Mouse (Mus musculus): ENCODE results near the gene Fam186b.
A peak's percentile ranks its signal among the peaks of the same experiment; 100 is the strongest.
"Not testable (repeated sequence)": the region's sequence is repeated elsewhere in the genome, so short reads cannot be mapped to it uniquely, and the experiment has no call there.

Gene Fam186b

DNA sequence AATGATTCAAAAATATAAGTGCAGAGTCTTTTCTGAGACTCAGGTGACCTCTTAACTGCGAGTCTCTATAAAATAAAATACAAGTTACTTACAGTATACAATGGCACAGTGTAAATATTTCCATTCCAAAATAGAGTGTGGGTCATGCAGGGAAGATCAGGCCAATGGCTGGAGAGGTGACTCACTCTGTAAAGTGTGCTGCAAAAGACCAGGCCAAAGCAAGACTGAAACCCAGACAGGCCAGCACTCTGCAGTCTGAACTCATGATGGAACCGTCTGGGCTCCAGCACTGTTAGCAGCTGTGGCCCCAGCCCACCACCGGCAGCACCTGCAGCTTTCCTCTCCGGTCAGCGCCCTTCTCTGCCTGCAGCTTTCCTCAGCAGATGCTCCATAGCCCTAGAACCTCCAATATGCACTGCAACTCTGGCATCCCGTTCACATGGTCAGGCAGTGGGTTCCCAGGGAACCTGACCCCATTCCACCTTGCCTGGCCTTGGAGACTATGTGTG, 40.4 kb downstream of the Fam186b start:
- no peak for DNase-seq

DNA sequence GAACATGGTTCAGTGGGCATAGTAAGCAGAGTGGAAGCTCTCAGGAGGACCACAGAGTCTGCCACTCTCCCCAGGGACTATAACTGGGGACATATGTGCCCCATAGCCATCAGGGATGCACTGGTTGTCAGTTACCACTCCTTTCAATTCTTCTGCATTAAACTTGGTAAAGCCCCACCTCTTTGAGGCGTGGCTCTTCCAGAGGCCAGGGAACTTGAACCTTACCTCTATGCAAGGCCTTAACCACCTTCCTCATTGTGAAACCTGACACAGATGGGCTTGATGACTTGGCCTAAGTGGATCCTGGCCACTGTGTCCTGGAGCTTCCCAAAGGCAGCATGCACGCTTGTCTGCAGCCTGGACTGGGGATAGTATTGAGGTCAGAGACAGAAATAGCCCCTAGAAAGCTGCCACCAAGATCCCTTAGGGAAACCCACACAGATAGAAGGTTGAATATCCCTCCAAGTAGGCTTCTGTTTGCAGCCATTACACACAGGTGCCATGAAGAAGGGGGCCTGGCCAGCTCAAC, 41.1 kb downstream of the Fam186b start:
- no peak for DNase-seq

DNA sequence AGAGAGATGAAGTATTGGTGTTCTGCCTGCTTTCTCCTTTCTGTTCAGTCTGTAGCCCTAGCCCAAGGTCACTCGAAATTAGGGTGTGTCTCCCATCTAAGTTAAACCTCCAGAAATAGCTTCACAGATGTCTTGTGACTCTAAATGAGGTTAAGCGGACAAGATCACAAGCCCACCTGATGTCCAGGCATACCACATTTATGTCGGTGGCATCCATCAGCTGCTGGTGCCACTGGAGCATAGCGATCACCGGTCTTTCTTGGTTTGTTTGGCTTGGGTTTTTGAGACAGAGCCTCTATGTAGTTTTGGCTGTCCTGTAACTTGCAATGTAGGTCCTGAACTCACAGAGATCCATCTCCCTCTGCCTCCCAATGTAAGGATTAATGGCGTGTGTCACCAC, 41.9 kb downstream of the Fam186b start:
- no peak for DNase-seq

DNA sequence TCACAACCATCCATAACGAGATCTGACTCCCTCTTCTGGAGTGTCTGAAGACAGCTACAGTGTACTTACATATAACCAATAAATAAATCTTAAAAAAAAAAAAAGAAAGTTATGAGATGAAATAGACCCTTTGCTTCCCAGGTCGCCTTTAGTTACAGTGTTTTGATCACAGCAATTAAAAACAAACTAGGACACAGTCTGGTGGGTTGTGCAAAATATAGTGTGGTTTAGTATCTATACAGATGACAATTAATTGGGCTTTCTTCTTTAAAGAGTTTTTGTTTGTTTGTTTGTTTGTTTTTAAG, 42.6 kb downstream of the Fam186b start:
- DNase-seq: not testable (repeated sequence)

DNA sequence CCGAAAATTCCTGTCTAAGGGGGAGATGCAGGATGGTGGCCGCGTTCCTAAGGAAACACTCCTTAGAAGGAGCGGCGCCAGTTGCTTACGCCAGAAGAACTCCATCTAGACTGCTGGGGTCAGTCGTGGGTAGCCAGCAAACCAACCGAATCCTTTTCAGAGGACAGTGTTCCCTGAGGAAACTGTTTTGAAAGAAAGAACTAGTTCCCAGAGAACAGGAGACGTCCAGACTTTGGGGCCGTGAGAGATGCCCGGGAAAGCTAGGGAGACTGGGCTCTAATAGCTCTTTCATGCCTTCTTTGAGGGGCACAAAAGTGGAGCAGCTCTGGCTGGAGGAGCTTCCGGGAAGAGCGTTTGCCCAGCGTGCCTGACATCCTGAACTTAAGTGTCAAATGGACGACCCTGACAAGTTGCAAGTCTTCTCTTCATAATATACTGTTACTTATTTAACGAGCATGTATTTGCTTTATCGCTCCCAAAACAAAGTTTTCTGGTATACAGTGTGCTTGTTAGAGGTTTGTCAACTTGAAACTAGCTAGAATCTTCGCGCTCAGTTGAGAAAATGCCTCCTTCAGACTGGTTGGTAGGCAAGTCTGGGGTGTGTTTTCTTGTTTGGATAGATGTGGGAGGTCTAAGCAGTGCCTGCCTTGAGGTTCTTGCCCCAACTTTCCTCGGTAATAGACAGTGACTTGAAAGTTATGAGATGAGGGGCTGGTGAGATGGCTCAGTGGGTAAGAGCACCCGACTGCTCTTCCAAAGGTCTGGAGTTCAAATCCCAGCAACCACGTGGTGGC, 43.1 kb downstream of the Fam186b start:
- DNase-seq: no peak

DNA sequence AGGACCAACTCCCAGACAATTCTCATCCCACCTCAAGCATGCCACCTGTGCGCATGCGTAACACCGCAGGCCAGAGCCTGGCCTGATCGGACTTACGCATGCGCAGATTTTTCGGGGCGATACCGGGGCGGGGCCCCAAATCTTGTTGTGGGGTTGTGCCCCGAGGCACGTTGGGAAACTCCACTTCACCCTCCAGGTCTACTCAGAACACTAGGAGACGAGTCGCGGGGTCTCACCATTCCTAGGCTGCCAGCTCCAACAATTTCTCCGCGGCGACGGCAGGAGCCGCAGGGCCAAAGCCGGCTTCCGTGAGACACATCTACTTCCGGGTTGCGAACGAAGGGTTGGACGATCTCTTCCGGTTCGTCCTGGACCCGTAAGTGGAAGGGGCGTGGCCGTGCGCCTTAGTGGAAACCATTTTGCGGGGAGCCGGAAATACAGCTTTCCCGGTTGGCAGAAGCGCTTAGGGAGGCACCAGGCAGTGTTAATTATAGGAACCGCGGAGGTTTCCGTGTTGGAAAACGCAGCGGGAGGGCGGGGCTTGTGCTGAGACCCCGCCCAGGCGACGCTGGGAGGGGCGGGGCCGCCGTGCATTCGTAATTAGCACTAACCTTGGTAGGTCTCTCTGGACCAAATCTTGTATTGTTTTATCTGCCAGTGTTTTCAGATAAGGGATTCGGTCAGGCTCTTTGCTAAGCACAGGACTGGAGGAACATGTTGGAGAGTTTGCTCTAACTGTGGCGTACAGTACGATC, 43.9 kb downstream of the Fam186b start, which contains the start of gene Mcrs1:
Gene Mcrs1 (minus strand): TSS at position 336 of the 755 bp plus-strand sequence.
- DNase-seq: peak; percentile 100

DNA sequence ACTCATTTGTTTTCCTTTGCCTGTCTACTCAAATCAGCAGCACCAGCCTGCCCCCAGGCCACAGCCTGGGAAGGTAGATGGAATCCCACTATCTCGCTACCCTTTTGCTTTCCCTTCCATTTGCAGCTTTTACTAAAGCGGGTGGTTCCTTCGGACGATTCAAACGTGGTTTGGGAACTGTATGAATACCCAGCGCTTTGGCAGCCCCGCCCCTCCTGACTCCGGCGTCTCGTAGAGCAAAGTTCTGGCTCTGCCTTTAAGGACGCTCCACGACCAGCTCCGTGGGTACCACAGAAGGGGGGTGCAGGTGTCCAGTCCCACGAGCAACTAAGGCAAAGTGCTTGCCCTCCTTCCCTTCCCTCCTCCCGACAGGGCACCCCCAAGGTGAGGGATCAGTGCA, 44.6 kb downstream of the Fam186b start:
- DNase-seq: not testable (repeated sequence)

DNA sequence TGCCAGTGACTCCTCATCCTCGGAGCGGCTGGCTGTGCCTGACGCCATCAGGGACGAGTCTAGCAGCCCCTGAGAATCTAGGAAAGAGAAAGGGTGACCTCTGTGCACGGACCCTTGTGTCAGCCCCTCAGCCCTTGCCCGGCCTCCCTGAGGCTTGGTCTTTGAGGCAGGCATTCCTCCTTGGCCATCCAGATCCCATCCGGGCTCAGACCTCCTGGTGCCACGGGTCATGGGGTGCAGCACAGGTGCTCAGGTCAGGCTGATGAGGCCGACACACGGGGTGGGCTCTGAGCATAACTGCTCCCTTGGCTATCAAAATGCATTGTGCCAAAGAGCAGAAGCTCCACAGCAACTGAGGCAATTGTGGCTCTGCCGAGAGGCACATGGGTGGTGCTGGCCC, 45.8 kb downstream of the Fam186b start:
- no peak for DNase-seq

DNA sequence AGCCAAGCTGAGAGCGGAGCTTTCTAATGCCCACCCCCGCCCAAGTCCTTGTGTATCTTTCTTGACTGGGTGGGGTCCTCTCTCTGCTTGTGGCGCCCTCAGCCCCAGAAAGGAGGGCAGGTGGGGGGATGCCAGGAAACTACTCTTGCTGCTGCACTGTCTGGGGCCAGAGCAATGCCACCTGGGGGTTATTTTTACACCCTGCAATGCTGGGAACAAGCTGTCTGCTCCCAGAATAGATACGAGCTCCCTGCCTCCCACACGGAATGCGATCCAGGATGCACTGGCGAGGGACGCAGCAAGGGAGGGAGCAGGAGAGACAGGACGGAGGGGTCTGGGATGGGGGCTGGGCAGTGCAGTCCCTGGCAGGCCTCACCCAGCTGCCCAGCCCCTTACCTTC, 46.7 kb downstream of the Fam186b start:
- DNase-seq: no peak

DNA sequence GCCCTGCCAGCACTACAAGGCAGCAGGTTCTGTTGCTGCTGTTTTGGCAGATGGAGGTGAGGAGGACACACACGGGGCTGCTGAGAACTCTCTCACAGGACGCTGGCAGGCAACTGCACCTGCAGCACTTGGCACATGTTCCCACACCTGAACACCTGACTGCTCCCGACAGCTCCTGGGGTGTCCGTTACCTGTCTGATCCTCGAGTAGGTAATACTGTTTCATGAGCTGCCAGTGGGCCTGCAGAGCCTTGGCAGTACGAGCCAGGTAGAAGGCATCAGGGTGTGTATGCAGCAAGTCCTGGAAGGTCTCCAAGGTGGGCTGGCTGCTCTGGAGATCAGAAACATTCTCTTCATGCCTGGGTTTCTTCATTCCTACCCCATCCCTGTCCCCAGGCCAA, 49.0 kb downstream of the Fam186b start:
- DNase-seq: not testable (repeated sequence)

DNA sequence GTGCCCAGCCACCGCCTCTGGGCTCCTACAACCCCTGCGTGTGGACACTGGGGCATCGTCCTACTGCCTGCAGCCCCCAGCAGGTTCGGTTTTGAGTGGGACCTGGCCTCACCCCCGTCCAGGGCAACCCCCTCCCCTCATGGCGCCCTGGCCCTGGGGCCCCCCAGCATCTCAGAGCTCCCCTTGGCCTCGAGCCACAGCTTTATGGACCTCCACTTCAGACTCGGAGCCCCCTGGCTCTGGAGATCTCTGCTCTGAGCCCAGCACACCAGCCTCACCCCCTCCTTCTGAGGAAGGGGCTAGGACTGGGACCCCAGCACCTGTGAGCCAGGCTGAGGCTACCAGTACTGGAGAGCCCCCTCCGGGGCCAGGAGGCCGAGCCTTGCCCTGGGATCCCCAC, 53.6 kb downstream of the Fam186b start:
- no peak for DNase-seq

DNA sequence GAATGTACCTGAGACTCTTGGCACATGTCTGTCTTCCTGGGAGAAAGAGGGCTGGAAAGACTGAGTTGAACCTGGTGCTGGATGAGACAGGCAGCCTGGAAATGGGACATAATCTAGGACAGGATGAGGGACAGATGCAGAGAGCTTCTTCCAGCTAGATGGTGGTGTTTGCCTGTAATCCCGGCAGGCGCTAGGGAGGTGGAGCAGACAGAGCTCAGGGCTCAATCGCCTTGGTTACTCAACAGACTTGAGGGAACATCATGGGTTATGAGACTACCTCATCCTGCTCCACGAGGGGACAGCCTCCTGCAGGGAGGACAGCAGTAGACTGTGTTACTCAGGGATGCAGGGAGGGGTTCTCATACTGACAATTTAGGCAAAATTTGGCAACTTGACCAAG, 54.4 kb downstream of the Fam186b start:
- DNase-seq: no peak

DNA sequence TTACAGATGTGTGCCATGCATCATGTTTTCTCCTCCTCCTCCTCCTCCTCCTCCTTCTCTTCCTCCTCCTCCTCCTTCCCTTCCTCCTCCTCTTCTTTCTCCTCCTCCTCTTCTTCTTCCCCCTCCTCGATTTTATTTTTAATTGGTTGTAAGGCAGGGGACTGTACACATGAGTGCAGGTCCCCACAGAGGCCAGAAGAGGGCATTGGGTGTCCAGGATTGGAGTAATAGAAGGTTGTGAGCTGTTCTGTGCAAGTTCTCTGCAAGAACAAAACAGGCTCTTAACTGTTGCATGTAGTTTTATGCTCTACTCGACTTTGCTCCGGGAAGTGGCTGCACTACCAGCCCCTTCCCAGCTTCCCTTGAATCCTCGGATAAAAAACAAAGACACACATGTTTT, 55.6 kb downstream of the Fam186b start:
- DNase-seq: no peak

DNA sequence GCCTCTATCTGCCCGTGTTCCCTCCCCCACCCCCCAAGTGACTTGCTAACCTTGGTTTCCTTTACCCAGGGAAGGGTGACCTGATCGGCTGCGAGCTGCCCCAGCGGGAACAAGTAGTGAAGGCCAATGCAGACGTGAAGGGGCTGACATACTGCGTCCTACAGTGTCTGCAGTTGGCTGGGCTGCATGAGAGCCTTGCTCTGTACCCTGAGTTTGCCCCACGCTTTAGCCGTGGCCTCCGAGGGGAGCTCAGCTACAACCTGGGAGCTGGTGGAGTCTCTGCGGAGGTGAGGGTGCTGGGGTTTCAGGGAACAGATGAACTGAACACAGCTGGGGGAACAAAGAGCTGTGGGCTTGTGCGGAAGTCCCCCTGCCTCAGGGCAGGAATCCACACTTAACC, 57.7 kb downstream of the Fam186b start:
- no peak for DNase-seq

DNA sequence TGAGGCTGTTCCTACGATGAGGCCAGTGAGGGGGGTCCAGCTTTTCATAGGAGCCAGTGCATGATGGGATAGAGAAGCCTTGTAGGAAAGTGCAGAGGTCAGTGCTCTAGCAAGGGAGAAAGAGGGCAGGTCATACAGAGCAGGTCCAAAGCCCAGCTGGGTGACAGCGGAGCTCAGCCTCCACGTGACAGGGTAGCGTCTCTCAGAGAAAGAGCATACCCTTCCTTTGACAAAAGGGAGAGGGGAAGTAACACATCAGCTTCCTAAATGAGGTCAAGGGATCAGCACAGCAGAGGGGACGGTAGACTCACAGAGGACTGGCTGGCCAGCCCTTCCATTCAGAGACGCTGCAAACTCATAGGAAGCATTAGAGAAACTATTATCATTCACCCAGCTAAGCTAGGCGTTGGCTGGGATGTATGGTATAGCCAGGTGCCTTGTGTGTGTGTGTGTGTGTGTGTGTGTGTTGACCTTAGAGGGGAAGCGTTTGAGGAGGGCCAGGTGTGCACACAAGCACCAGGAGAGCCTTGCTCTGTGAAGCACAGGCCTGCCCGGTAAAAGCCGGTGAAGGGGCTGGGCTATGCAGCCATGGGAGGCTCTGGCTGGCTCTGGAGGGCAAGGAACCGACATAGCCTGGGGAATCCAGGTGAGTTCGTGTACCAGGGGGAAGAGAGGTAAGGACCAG, 61.2 kb downstream of the Fam186b start:
- no peak for DNase-seq

DNA sequence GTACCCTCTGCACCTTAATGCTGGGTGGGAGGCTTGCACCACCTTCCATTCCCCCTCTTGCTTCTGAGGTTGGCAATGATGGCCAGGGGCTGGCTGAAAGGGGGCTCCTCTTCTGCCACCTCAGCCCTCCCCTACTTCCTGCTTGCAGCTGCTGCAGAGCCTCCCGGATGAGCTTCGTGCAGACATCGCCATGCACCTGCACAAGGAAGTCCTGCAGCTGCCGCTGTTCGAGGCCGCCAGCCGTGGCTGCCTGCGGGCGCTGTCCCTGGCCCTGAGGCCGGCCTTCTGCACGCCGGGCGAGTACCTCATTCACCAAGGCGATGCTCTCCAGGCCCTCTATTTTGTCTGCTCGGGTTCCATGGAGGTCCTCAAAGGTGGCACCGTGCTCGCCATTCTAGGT, 62.0 kb downstream of the Fam186b start:
- DNase-seq: no peak

DNA sequence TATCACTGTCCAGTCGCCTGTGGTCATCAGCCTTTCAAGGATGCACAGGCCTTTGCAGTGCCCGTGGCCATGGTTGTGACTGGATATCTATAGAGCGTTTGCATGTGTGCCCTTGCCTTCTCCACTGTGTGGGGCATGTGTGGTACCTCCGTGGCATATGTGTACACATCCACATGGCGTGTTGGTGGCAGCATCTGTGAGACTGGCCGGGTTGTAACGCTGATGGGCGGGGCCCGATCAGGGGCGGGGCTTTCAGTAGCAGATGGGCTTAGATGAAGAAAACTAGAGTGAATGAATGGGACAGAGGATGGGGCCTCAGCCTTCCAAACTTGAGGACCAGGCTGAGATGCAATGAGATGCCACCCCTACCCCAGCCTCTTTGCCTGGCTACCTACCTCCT, 63.7 kb downstream of the Fam186b start:
- DNase-seq: no peak

DNA sequence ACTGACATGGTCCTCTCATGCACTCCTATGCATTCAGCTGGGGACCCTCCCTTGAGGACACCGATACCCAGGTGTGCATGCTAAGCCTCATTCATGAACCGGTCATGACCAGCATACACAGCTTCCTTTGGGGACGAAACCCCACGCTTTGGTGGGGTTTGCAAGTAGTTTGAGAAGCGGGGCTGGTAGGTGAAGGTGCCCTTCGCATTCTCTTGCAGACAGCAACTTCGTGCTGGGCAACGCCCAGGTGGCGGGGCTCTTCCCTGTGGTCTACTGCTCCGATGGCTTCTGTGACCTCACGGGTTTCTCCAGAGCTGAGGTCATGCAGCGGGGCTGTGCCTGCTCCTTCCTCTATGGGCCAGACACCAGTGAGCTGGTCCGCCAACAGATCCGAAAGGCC, 69.6 kb downstream of the Fam186b start:
- DNase-seq: no peak

DNA sequence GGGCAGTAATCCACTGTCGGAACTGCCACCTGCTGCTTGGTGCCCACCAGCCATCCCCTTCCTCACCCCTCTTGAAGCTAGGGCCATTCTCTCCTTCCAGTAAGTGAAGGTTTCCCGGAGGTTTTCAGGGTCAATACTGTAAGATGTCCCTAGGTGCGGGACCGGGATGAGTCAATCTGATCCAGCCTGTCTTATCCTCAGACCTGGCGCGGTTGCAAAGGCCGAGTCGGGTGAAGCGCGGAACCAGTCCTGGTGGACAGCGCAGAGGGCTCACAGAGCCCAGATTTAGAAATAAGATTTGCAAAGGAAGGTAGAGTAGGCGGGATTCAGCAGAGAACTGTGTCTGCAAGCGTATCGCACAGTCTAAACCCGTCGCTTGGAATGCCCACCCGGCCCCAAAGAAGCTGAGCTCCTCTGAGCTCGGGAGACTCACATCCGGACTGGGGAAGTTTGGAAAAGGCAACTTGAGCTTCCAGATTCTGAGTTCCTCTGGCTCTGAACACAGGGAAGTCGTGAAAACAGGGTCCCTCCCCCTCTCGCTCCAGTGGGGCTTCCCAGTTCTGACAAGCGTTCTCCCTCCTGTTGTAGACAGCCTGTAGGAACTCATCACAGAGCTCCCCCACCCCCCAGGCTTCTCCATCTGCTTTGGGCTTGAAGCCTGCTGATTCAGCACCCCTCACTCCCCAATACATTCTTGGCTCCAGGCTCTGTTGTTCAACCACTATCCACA, 70.4 kb downstream of the Fam186b start:
- DNase-seq: no peak

DNA sequence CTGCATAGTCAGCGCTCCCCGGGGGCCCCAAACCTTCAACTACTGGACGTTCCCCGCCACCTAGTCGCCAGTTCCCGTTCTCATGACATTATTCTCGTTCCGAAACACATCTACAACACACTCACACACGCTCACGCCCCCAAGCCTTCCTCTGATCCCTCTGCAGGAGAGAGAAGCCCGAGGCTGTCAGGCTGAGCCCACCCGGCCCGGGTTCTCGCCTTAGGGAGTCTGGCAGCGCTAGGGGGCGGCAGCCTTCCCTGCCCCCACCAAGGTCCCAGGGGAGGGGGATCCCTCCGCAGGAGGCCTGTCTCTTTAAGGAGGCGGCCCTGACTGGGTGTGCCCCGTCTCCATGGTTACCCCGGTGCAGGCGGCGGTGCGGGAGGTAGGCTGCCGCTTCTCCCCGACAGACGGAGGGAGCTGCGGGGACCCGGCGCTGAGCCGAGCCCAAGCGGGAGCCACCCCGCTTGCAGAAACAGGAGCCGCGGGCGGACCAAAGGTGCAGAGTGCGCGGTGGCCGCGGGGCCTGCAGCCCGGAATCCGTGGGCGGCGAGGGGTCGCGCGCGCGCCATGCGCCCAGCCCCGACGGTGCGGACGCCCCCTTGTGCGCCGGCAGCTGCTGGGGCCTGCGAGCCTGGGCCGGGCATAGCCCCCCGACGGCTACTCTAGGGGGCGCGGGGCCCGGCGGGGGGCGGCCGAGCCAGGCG, 71.3 kb downstream of the Fam186b start, which contains the start of gene Kcnh3:
Gene Kcnh3 (plus strand): TSS at position 654 of the 704 bp plus-strand sequence.
- peak; percentile 78 for DNase-seq

DNA sequence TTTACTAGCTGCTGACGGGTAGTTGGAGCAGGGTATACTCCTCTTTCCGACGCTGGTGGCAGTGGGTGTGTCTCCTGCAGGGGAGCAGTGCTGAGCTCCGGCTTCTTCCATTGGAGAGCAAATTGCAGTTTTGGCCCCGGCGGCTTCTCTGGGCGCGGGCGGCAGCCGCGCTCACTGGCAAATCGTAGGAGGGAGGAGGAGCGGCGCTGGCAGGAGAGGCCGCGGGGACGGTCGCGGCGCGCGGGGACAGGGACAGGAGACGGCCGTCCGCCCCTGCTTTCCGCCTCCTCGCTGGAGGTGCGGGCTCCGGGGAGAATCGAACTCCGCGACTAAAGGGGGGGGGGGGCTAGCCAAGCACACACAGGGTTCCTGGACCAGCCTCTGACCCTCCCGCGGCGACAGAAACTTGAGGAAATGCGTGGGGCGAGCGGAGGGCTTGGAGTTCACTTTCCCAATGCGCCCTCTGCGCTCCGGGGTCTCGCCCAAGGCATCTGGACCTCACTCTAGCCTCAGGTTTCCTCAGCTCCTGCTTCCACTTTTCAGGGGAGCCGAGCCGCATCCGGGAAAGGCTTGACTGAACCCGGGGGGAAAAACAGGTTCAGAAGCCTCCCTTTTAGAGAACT, 72.0 kb downstream of the Fam186b start:
- DNase-seq: peak; percentile 63
